Mouse (Mus musculus) ES-E14 (cell line): ENCODE measurements at regions not wholly inside any gene's neighbourhood (a gene's known extent, or its start where the extent isn't known, plus 50 kb on each side); places are given as distances from the start of the nearest gene placed in this dataset.

Experiments used
- DNase-seq: peaks from one replicate; pipeline ENCODE4 v3.0.0-alpha.2; 2013; ENCODE audit warnings: low read depth, low spot score
- H3K27ac ChIP-seq: 2 replicates; pipeline ENCODE4 v1.5.1; 2012; ENCODE audit warnings: low read depth, mild to moderate bottlenecking, low read length, moderate library complexity, mixed read lengths; ENCODE audit not compliant: poor library complexity, insufficient read depth, severe bottlenecking
- H3K36me3 ChIP-seq: 2 replicates; pipeline ENCODE4 v1.6.1; 2012; ENCODE audit warnings: mild to moderate bottlenecking, low read length, moderate library complexity, mixed read lengths; ENCODE audit not compliant: control insufficient read depth, poor library complexity, insufficient read depth, severe bottlenecking
- H3K4me1 ChIP-seq, 2 experiments: fragments of 150-350 bp in 1 of 2; sonication (generic) in 1 of 2; 2 replicates each; pipeline ENCODE4 v1.6.1; 2012; ENCODE audit warnings: low read length in 2 of 2, mild to moderate bottlenecking in 1 of 2, mixed read lengths in 1 of 2; ENCODE audit not compliant: control insufficient read depth in 2 of 2, insufficient read depth in 2 of 2, poor library complexity in 1 of 2
- H3K4me3 ChIP-seq, 2 experiments: fragments of 150-350 bp in 1 of 2; sonication (generic) in 1 of 2; 2 replicates each; pipeline ENCODE4 v1.5.1; 2012; ENCODE audit warnings: low read length in 2 of 2, low read depth in 1 of 2, mild to moderate bottlenecking in 1 of 2, mixed read lengths in 1 of 2; ENCODE audit not compliant: insufficient read depth in 1 of 2, poor library complexity in 1 of 2, severe bottlenecking in 1 of 2
- H3K9ac ChIP-seq: 2 replicates; pipeline ENCODE4 v1.6.1; 2012; ENCODE audit warnings: low read depth, mild to moderate bottlenecking, low read length, mixed read lengths; ENCODE audit not compliant: poor library complexity, insufficient read depth, severe bottlenecking
- H3K9me3 ChIP-seq: fragments of 150-350 bp; sonication (generic); 2 replicates; pipeline ENCODE4 v1.6.1; 2012; ENCODE audit warnings: low read depth, mild to moderate bottlenecking, low read length; ENCODE audit not compliant: control insufficient read depth, insufficient read depth
- CHD2 ChIP-seq: IDR thresholded peaks from 2 replicates; pipeline ENCODE4 v1.6.1; 2014; ENCODE audit warnings: mild to moderate bottlenecking, low read depth, low read length, inconsistent platforms
- HCFC1 ChIP-seq: IDR thresholded peaks from 2 replicates; pipeline ENCODE4 v1.6.1; 2012; ENCODE audit warnings: low read length, inconsistent platforms, borderline replicate concordance; ENCODE audit not compliant: insufficient read depth
- MAFK ChIP-seq: IDR thresholded peaks from 2 replicates; pipeline ENCODE4 v1.6.1; 2014; ENCODE audit warnings: mild to moderate bottlenecking, low read depth, low read length, inconsistent platforms; ENCODE audit not compliant: insufficient read depth
- ZC3H11A ChIP-seq: IDR thresholded peaks from 2 replicates; pipeline ENCODE4 v1.6.1; 2012; ENCODE audit warnings: low read depth, mild to moderate bottlenecking, inconsistent platforms, low read length, borderline replicate concordance
- ZNF384 ChIP-seq: IDR thresholded peaks from 2 replicates; pipeline ENCODE4 v1.6.1; 2012; ENCODE audit warnings: low read depth, low read length, inconsistent platforms
- in situ Hi-C, 2 experiments: fragments of 600-800 bp; cut with MboI; formaldehyde crosslinking; loops; one replicate each; pipeline ENCODE4 v1.15.1; 2025; ENCODE audit warnings: low sequenced_read_pairs in 2 of 2, inconsistent platforms in 1 of 2; ENCODE audit not compliant: unreplicated experiment in 2 of 2

GRCm38 (mm10) chr7:96102727-96103126, 68.3 kb upstream of the Tenm4 start:
- Histone ChIP-seq H3K9me3 (no peaks in the 10 kb centered on the region), H3K27ac (no peak overlapping the region), H3K4me3 (no peak overlapping the region), H3K4me1 (no peaks in the 10 kb centered on the region), H3K36me3 (no peaks in the 10 kb centered on the region), H3K9ac (no peak overlapping the region)
- TF ChIP-seq MAFK (no peak), ZNF384 (no peak), HCFC1 (no peak), CHD2 (no peak), ZC3H11A (no peak)
- DNase-seq, result no peak
- in situ Hi-C loops, result no loop called here

DNA sequence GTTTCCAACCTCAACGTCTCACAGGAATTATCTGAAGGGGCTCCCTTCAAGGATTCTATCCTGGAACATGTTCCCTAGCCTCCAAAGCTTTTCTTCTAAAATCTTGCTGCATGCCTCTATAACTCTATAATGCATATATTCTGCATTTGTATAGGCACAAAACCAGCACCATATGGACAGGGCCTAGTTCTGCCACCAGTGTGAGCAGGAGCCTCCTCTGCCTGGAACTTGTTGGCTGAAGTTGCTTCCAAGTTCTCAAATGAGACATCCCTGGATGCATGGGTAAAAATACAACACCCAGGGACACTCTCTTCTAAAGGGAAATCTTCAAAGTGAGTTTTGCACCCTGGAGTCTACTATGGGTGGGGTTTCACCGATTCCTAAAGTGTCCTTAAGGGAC, 62.3 kb upstream of the Tenm4 start:
- Histone ChIP-seq H3K4me3 (no peak overlapping the region), H3K27ac (no peak overlapping the region), H3K9me3 (no peaks in the 10 kb centered on the region), H3K9ac (no peak overlapping the region), H3K36me3 (no peaks in the 10 kb centered on the region), H3K4me1 (no peaks in the 10 kb centered on the region)
- in situ Hi-C loops, result no loop called here
- TF ChIP-seq HCFC1, result no peak
- no peak for TF ChIP-seq ZNF384
- TF ChIP-seq ZC3H11A, result no peak
- TF ChIP-seq MAFK, result no peak
- TF ChIP-seq CHD2, result no peak
- DNase-seq, result no peak

GRCm38 (mm10) chr7:96120142-96120541, 50.9 kb upstream of the Tenm4 start:
- in situ Hi-C loops, result no loop called here
- DNase-seq, result no peak

More at GRCm38 (mm10) chr7:96120142-96120541, 50.9 kb upstream of the Tenm4 start:
- no peak overlapping the region for H3K9ac ChIP-seq
- no peak overlapping the region for H3K27ac ChIP-seq
- no peaks in the 10 kb centered on the region for H3K4me1 ChIP-seq
- no peaks in the 10 kb centered on the region for H3K9me3 ChIP-seq
- no peaks in the 10 kb centered on the region for H3K36me3 ChIP-seq
- no peak for TF ChIP-seq MAFK
- no peak for TF ChIP-seq ZNF384
- no peak for TF ChIP-seq ZC3H11A
- no peak for TF ChIP-seq CHD2
- TF ChIP-seq HCFC1, result no peak
- H3K4me3 ChIP-seq, result no peak overlapping the region
